Mouse (Mus musculus) embryonic fibroblast, embryonic 13.5 days (primary cell): ENCODE data around the gene Gas7. TPM values are rescaled to one million over a fixed set of nuclear protein-coding genes. Genes with fewer than 3 reads are reported as not detected.
A peak's percentile ranks its signal among the peaks of the same experiment; 100 is the strongest.

ENCODE experiments used
- H3K27ac ChIP-seq: 2 replicates; pipeline ENCODE4 v1.5.1; 2012; ENCODE audit warnings: low read length, control low read depth, inconsistent platforms; ENCODE audit not compliant: insufficient read depth
- H3K4me1 ChIP-seq: 2 replicates; pipeline ENCODE4 v1.6.1; 2011; ENCODE audit warnings: low read length; ENCODE audit not compliant: control insufficient read depth, insufficient read depth
- H3K4me3 ChIP-seq: 2 replicates; pipeline ENCODE4 v1.5.1; 2011; ENCODE audit warnings: mild to moderate bottlenecking, control low read depth, low read length; ENCODE audit not compliant: insufficient read depth
- CTCF ChIP-seq: IDR thresholded peaks from 2 replicates; pipeline ENCODE4 v1.5.1; 2011; ENCODE audit warnings: mild to moderate bottlenecking, control low read depth, low read length, moderate library complexity, borderline replicate concordance; ENCODE audit not compliant: insufficient read depth
- POLR2A ChIP-seq: IDR thresholded peaks from 2 replicates; pipeline ENCODE4 v1.6.1; 2011; ENCODE audit warnings: low read depth, mild to moderate bottlenecking, control low read depth, low read length, moderate library complexity
- polyA plus RNA-seq: library from polyadenylated mRNA; stranded (reverse); fragments of >200 nt; gene quantifications from 2 replicates; pipeline ENCODE4 v1.2.4, GENCODE M21; 2011; ENCODE audit warnings: low read depth; ENCODE audit not compliant: missing spikeins, insufficient read length

Gas7 gene
- polyA plus RNA-seq, 1 experiment, result 22.7 TPM

- H3K27ac ChIP-seq, result no peak overlapping the region
- H3K4me3 ChIP-seq, result no peak overlapping the region
- H3K4me1 ChIP-seq, result peaks cover under 1% of the 10 kb centered on the region; the same call in 1 of the 2 replicates
- no peak for TF ChIP-seq POLR2A
- no peak for TF ChIP-seq CTCF
Observed at GRCm38 (mm10) chr11:67642835-67643234, 187.6 kb downstream of the Gas7 start.

GRCm38 (mm10) chr11:67643465-67643864, 188.2 kb downstream of the Gas7 start:
- Histone ChIP-seq H3K4me1 (no peaks in the 10 kb centered on the region; the same call in 1 of the 2 replicates), H3K27ac (no peak overlapping the region), H3K4me3 (no peak overlapping the region)
- TF ChIP-seq CTCF (no peak), POLR2A (no peak)

GRCm38 (mm10) chr11:67644632-67645149, 189.5 kb downstream of the Gas7 start:
- Histone ChIP-seq H3K4me3 (no peak overlapping the region), H3K27ac (peak overlapping the region; percentile 32; the same call in 1 of the 2 replicates), H3K4me1 (no peaks in the 10 kb centered on the region)
- no peak for TF ChIP-seq POLR2A
- TF ChIP-seq CTCF, result no peak

- Histone ChIP-seq H3K4me1 (no peaks in the 10 kb centered on the region), H3K27ac (no peak overlapping the region), H3K4me3 (no peak overlapping the region)
- TF ChIP-seq CTCF (peak; percentile 79; the same call in 1 of the 2 replicates), POLR2A (no peak)
Observed at GRCm38 (mm10) chr11:67647745-67648144, 192.5 kb downstream of the Gas7 start.

GRCm38 (mm10) chr11:67648651-67649407, 193.6 kb downstream of the Gas7 start:
- H3K4me3 ChIP-seq, result no peak overlapping the region
- no peak for TF ChIP-seq CTCF
- no peak for TF ChIP-seq POLR2A
- H3K27ac ChIP-seq, result no peak overlapping the region
- no peaks in the 10 kb centered on the region for H3K4me1 ChIP-seq

GRCm38 (mm10) chr11:67649971-67650707, 194.9 kb downstream of the Gas7 start:
- H3K4me1 ChIP-seq, result no peaks in the 10 kb centered on the region
- no peak overlapping the region for H3K4me3 ChIP-seq
- no peak for TF ChIP-seq POLR2A
- TF ChIP-seq CTCF, result no peak

GRCm38 (mm10) chr11:67651731-67652130, 196.5 kb downstream of the Gas7 start:
- Histone ChIP-seq H3K4me3 (no peak overlapping the region), H3K27ac (no peak overlapping the region), H3K4me1 (no peaks in the 10 kb centered on the region)
- TF ChIP-seq POLR2A (no peak), CTCF (no peak)

More at GRCm38 (mm10) chr11:67649971-67650707, 194.9 kb downstream of the Gas7 start:
- H3K27ac ChIP-seq, result no peak overlapping the region

GRCm38 (mm10) chr11:67652194-67652892, 197.1 kb downstream of the Gas7 start:
- H3K27ac ChIP-seq, result no peak overlapping the region

GRCm38 (mm10) chr11:67652893-67653255, 197.6 kb downstream of the Gas7 start:
- no peaks in the 10 kb centered on the region for H3K4me1 ChIP-seq
- H3K27ac ChIP-seq, result no peak overlapping the region
- no peak overlapping the region for H3K4me3 ChIP-seq
- TF ChIP-seq POLR2A (no peak), CTCF (no peak)

More at GRCm38 (mm10) chr11:67652194-67652892, 197.1 kb downstream of the Gas7 start:
- TF ChIP-seq POLR2A, result no peak
- peak; percentile 69; the same call in 1 of the 2 replicates for TF ChIP-seq CTCF
- Histone ChIP-seq H3K4me1 (no peaks in the 10 kb centered on the region), H3K4me3 (no peak overlapping the region)
